Mouse (Mus musculus) lung, adult 2 months (tissue): Measurements from ENCODE around the gene Dscam.

ENCODE experiments used
- CTCF ChIP-seq: fragments of 200-500 bp; IDR thresholded peaks from 2 replicates; pipeline ENCODE4 v1.5.1; 2011; ENCODE audit warnings: mild to moderate bottlenecking, low read length, control low read depth; ENCODE audit not compliant: insufficient read depth
- POLR2A ChIP-seq: fragments of 200-500 bp; IDR thresholded peaks from 2 replicates; pipeline ENCODE4 v1.6.1; 2011; ENCODE audit warnings: low read depth, mild to moderate bottlenecking, control low read depth, low read length, borderline replicate concordance; ENCODE audit errors: extremely low read depth

- TF ChIP-seq CTCF (no peak), POLR2A (no peak)
Observed at GRCm38 (mm10) chr16:96563350-96564257, 606.9 kb downstream of the Dscam start.
